In genomic region chr6:3399340-3400068, GRCm38 (mm10) we compare ENCODE assay signal across 8 mouse cellular contexts. TPM values are rescaled to one million over a fixed set of nuclear protein-coding genes. Genes with fewer than 3 reads are reported as not detected.
DNase-seq lines count a peak whose midpoint lies in the region; ATAC-seq and TF ChIP-seq lines count a peak whose summit lies in the region.
"Not testable (repeated sequence)": the region's sequence is repeated elsewhere in the genome, so short reads cannot be mapped to it uniquely, and the experiment has no call there.

TSS of gene Samd9l (minus strand) at chr6:3399572.

- TF ChIP-seq EP300 in lung, postnatal 0 days (IDR thresholded peaks at IDR 0.05), result peak; percentile 44

- intact Hi-C loops in gastrocnemius, postnatal 14 days (cut with DNase I; ENCODE audit: low total_unique reads), result not testable (repeated sequence)

- not testable (repeated sequence) for H3K27ac ChIP-seq in lung, postnatal 0 days (ENCODE audit: low read length)

- 28% methylated on average over 4 of the region's 4 CpGs for WGBS in lung, postnatal 0 days

- H3K4me3 ChIP-seq in lung, postnatal 0 days (ENCODE audit: low read depth, low read length), result peak within 1 kb of the TSS; percentile 34

- not testable (repeated sequence) for H3K27me3 ChIP-seq in lung, postnatal 0 days (replicated peaks; ENCODE audit: insufficient read depth, low read length)

- H3K4me2 ChIP-seq in lung, postnatal 0 days (replicated peaks; ENCODE audit: low read depth, low read length), result peak within 1 kb of the TSS; percentile 38

- H3K9ac ChIP-seq in lung, postnatal 0 days (replicated peaks; ENCODE audit: low read depth), result not testable (repeated sequence)

- not testable (repeated sequence) for H3K4me1 ChIP-seq in lung, postnatal 0 days (ENCODE audit: insufficient read depth, low read depth, low read length)

- H3K36me3 ChIP-seq in lung, postnatal 0 days (ENCODE audit: insufficient read depth, low read length), result not testable (repeated sequence)

- ATAC-seq in inflammation-experienced regulatory T-cells, adult 6 months, result peak; percentile 88
- ATAC-seq in lung, postnatal 0 days, result peak; percentile 65

- peak; percentile 63 for TF ChIP-seq CTCF in lung, postnatal 0 days (IDR thresholded peaks at IDR 0.05)

- not testable (repeated sequence) for H3K9me3 ChIP-seq in lung, postnatal 0 days (ENCODE audit: low read length)

- peak; percentile 95 for DNase-seq in NIH3T3 (ENCODE audit: low read depth)
- peak; percentile 50 to 69 for DNase-seq in cerebellum, postnatal 14 days
- peak; percentile 55 for DNase-seq in gastrocnemius, postnatal 14 days
- peak; percentile 4 to 33 for DNase-seq in layer of hippocampus, postnatal 36 days
- DNase-seq in lung, postnatal 0 days (ENCODE audit: low spot score), result peak; percentile 92
- DNase-seq in right cerebral cortex, adult 18-20 months, result peak; percentile 61
- peak; percentile 69 to 86 for DNase-seq in thymus, postnatal 10 days (ENCODE audit: low spot score in 2 of 2)

RNA-seq across cellular contexts. Expression of gene Samd9l, which starts in this region (rescaled TPM):
- 1 to 10 TPM; 6.0 to 6.3 TPM for total RNA-seq in gastrocnemius, postnatal 14 days (2021)
- 100 to 1,000 TPM in 2 of 3 experiments, 10 to 100 TPM in 1; 96.9 to 154 (median 134) TPM for polyA plus RNA-seq in inflammation-experienced regulatory T-cells, adult 6 months (2017; shearing (Covaris generic))
- 1 to 10 TPM; 1.9 to 2.0 TPM for total RNA-seq in layer of hippocampus, postnatal 36 days (2021)
- 7.5 and 8.0 TPM in 2 replicates for polyA plus RNA-seq in lung, postnatal 0 days (2015; fragmentation: Nextera tagmentation; extraction: Ambion mirVana)

Comparison
In these comparisons a context has a peak if more than half of its experiments do, and no peak if none do; other contexts are left out.
1. RNA of gene Samd9l (polyA plus RNA-seq): 96.9 to 154 TPM in inflammation-experienced regulatory T-cells, adult 6 months; 7.5 to 8.0 TPM in lung, postnatal 0 days; every median in the first group is over 10 times any median in the second.
2. DNase-seq: peak in every context shown above with its lines; median percentile 95 in NIH3T3; 92 in lung, postnatal 0 days; 78 in thymus, postnatal 10 days; 61 in right cerebral cortex, adult 18-20 months; 60 in cerebellum, postnatal 14 days; 55 in gastrocnemius, postnatal 14 days; 18 in layer of hippocampus, postnatal 36 days.